Mouse (Mus musculus) testis, postnatal 14 days (tissue): ENCODE results near the gene Synpo2l.

ENCODE experiments used
- DNase-seq: peaks from one replicate; pipeline ENCODE4 v3.0.0; 2021; ENCODE audit warnings: low spot score

The Synpo2l gene

GRCm38 (mm10) chr14:20681742-20682141 is 13.6 kb upstream of the Synpo2l start:
- no peak for DNase-seq

GRCm38 (mm10) chr14:20677906-20678305 is 9.8 kb upstream of the Synpo2l start:
- DNase-seq: no peak

GRCm38 (mm10) chr14:20674064-20674833 is 6.1 kb upstream of the Synpo2l start, which contains the start of gene Sec24c:
TSS of gene Sec24c (plus strand) at chr14:20674308.
- DNase-seq: peak; percentile 99

GRCm38 (mm10) chr14:20673735-20674063 is 5.5 kb upstream of the Synpo2l start:
- no peak for DNase-seq

- no peak for DNase-seq
These were observed 4.8 kb upstream of the Synpo2l start for GRCm38 (mm10) chr14:20672990-20673389.

- no peak for DNase-seq
These were observed 685 bp downstream of the Synpo2l start for GRCm38 (mm10) chr14:20667469-20667868.

GRCm38 (mm10) chr14:20664436-20664835 is 3.7 kb downstream of the Synpo2l start:
- DNase-seq: no peak

GRCm38 (mm10) chr14:20663601-20664000 is 4.6 kb downstream of the Synpo2l start:
- no peak for DNase-seq

- no peak for DNase-seq
These were observed 5.4 kb downstream of the Synpo2l start for GRCm38 (mm10) chr14:20662740-20663139.

- DNase-seq: no peak
These were observed 6.4 kb downstream of the Synpo2l start for GRCm38 (mm10) chr14:20661661-20662331.

GRCm38 (mm10) chr14:20660827-20661660 is 7.1 kb downstream of the Synpo2l start:
- DNase-seq: peak; percentile 92

GRCm38 (mm10) chr14:20659687-20660086 is 8.5 kb downstream of the Synpo2l start:
- DNase-seq: no peak

- no peak for DNase-seq
These were observed 9.3 kb downstream of the Synpo2l start for GRCm38 (mm10) chr14:20658902-20659301.

GRCm38 (mm10) chr14:20658326-20658725 is 9.8 kb downstream of the Synpo2l start:
- no peak for DNase-seq

GRCm38 (mm10) chr14:20656361-20656760 is 11.8 kb downstream of the Synpo2l start, which contains the start of gene Myoz1:
TSS of gene Myoz1 (minus strand) at chr14:20656540.
- no peak for DNase-seq

GRCm38 (mm10) chr14:20655731-20656130 is 12.4 kb downstream of the Synpo2l start:
- DNase-seq: no peak

- no peak for DNase-seq
These were observed 13.3 kb downstream of the Synpo2l start for GRCm38 (mm10) chr14:20654690-20655421.

GRCm38 (mm10) chr14:20651722-20652256 is 16.4 kb downstream of the Synpo2l start:
- no peak for DNase-seq

GRCm38 (mm10) chr14:20651000-20651399 is 17.2 kb downstream of the Synpo2l start:
- no peak for DNase-seq

GRCm38 (mm10) chr14:20646381-20646780 is 21.8 kb downstream of the Synpo2l start:
- DNase-seq: no peak

- no peak for DNase-seq
These were observed 22.6 kb downstream of the Synpo2l start for GRCm38 (mm10) chr14:20645547-20645946.
